Mouse (Mus musculus): Measurements from ENCODE around the gene Thsd7a.

DNA sequence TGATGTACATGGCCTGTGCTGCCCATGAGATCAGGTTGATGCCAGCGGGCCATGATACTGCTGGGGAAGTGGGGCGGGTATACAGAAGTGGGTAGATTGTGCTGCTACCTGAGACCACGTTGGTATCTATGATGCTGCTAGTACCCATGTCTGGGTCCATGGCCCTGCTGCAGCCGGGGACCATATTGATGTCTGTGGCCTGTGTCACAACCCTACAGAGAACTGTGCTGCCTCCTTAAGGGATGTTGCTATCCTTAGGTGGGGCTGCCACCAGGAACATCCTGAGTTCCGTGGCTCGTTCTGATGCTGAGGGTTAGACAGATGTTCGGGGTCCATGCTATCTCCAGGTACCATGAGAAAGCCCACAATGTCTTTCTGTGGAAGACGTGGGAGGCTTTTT, 33.1 kb downstream of the Thsd7a start:
- TF ChIP-seq POLR2A (IDR thresholded peaks at IDR 0.05; ENCODE audit: borderline replicate concordance, extremely low read depth, low read depth, low read length), result no peak
- TF ChIP-seq CTCF (IDR thresholded peaks at IDR 0.05; ENCODE audit: insufficient read depth, low read length), result no peak

Data from lung, adult 2 months (tissue).